Mouse (Mus musculus) heart, embryonic 13.5 days (tissue): Measurements from ENCODE around the gene Bmpr2. TPM values are rescaled to one million over a fixed set of nuclear protein-coding genes. Genes with fewer than 3 reads are reported as not detected.

Source experiments
- polyA plus RNA-seq: library from polyadenylated mRNA; unstranded; fragments of >200 nt; fragmentation: Nextera tagmentation; extraction: Ambion mirVana; gene quantifications from 2 replicates; pipeline ENCODE4 v1.2.1, GENCODE M21; 2015

Gene Bmpr2
- polyA plus RNA-seq, 1 experiment from 2014 or later: 6.1 TPM

Other genes starting within 250 kb of the Bmpr2 start
- gene Gm973, start 247.1 kb upstream of the Bmpr2 start, polyA plus RNA-seq: 0.48 TPM in 1 of 2 replicates, not detected in the other
- 223 and 245 TPM in 2 replicates for gene Sumo1, start 92.6 kb upstream of the Bmpr2 start, polyA plus RNA-seq
- 157 and 158 TPM in 2 replicates for gene Nop58, start 78.4 kb upstream of the Bmpr2 start, polyA plus RNA-seq
- gene Fam117b, start 149.6 kb downstream of the Bmpr2 start, polyA plus RNA-seq: 3.4 and 3.8 TPM in 2 replicates